Mouse (Mus musculus) adrenal gland, adult 10 weeks (tissue): ENCODE results near the gene Gm8332. TPM values are rescaled to one million over a fixed set of nuclear protein-coding genes. Genes with fewer than 3 reads are reported as not detected.

Experiments used
- polyA plus RNA-seq: library from polyadenylated mRNA; stranded (reverse); fragments of 350-450 nt; fragmentation: Illumina TruSeq; extraction: RNeasy Lipid Tissue Mini Kit (QIAGEN cat#74804); gene quantifications from one replicate; pipeline ENCODE4 v1.2.3, GENCODE M21; 2014; ENCODE audit warnings: low read depth, low replicate concordance

Gm8332 gene
- not detected for polyA plus RNA-seq

DNA sequence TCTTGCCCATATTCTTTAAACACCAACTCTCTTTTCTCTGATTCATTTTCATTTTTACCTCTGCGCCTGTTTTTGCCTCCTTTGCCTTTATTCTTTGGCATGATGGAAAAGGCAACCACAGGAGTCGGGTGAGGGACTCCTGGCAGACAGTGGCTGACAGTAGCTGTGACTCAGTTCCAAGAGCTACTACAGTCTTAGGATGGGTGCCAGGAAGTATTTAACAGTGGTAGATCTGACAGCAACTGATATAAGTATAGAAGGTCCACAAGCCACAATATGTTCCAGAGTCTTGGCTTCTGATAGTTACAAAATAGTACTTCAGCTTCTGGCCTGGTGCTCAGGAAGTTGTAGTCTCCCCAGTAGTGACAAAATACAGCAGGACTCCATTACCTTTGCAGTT lies at the start of gene Gm8332:
Gene Gm8332, minus strand, starts transcription at position 101 of the 400 bp plus-strand sequence.

DNA sequence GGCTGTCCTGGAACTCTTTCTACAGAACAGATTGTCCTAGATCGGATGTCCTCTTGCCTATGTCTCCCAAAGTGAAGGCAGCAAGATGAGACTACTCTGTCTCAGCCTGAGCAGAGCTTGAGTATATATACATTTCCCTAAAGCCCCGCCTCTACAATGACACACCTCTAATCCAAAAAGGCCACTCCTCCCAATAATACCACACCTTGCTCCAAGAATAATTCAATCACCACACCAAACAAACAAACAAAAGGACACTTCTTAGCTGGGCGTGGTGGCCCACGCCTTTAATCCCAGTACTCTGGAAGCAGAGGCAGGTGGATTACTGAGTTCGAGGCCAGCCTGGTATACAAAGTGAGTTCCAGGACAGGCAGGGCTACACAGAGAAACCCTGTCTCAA lies 24.5 kb upstream of the Gm8332 start, which contains the start of gene Gm5662:
Gene Gm5662, minus strand, starts transcription at position 101 of the 400 bp plus-strand sequence.

Other genes starting within 250 kb of the Gm8332 start
- not detected for gene Gm2075, start 238.3 kb downstream of the Gm8332 start, polyA plus RNA-seq
- gene Gm6803, start 231.3 kb downstream of the Gm8332 start, polyA plus RNA-seq = not detected
- not detected for gene Gm2056, start 223.1 kb downstream of the Gm8332 start, polyA plus RNA-seq
- gene Gm16368, start 166.4 kb downstream of the Gm8332 start, polyA plus RNA-seq = not detected
- gene Gm10436, start 68.0 kb downstream of the Gm8332 start, polyA plus RNA-seq = not detected
- not detected for gene Gm5662, start 24.4 kb upstream of the Gm8332 start, polyA plus RNA-seq
- not detected for gene Gm5039, start 73.9 kb upstream of the Gm8332 start, polyA plus RNA-seq
- 4.5 TPM for gene Adck1, start 110.5 kb upstream of the Gm8332 start, polyA plus RNA-seq